Mouse (Mus musculus) liver, embryonic 12.5 days (tissue): ENCODE measurements around the gene Rpap2. TPM values are rescaled to one million over a fixed set of nuclear protein-coding genes. Genes with fewer than 3 reads are reported as not detected.
A peak's percentile ranks its signal among the peaks of the same experiment; 100 is the strongest.

ENCODE experiments used
- ATAC-seq: fragments of 200-750 bp; cut with Nextera tagmentation; 2 replicates; pipeline ENCODE4 v1.8.0; 2017; ENCODE audit warnings: moderate number of reproducible peaks, mild to moderate bottlenecking, moderate library complexity
- H3K27ac ChIP-seq: fragments of 300-500 bp; sonication (generic); 2 replicates; pipeline ENCODE4 v1.5.1; 2016; ENCODE audit warnings: mild to moderate bottlenecking
- H3K27me3 ChIP-seq: fragments of 300-500 bp; sonication (generic); replicated peaks from 2 replicates; pipeline ENCODE4 v1.6.1; 2016; ENCODE audit warnings: mild to moderate bottlenecking, moderate library complexity
- H3K36me3 ChIP-seq: fragments of 300-500 bp; sonication (generic); 2 replicates; pipeline ENCODE4 v1.6.1; 2016; ENCODE audit warnings: mild to moderate bottlenecking, moderate library complexity
- H3K4me1 ChIP-seq: fragments of 300-500 bp; sonication (generic); 2 replicates; pipeline ENCODE4 v1.6.1; 2016
- H3K4me2 ChIP-seq: fragments of 300-500 bp; sonication (generic); 2 replicates; pipeline ENCODE4 v1.6.1; 2016; ENCODE audit warnings: mild to moderate bottlenecking, moderate library complexity
- H3K4me3 ChIP-seq: fragments of 300-500 bp; sonication (generic); 2 replicates; pipeline ENCODE4 v1.5.1; 2016; ENCODE audit warnings: mild to moderate bottlenecking, moderate library complexity
- H3K9ac ChIP-seq: fragments of 300-500 bp; sonication (generic); 2 replicates; pipeline ENCODE4 v1.6.1; 2016; ENCODE audit warnings: mild to moderate bottlenecking, moderate library complexity
- H3K9me3 ChIP-seq: fragments of 300-500 bp; sonication (generic); replicated peaks from 2 replicates; pipeline ENCODE4 v1.6.1; 2016; ENCODE audit warnings: mild to moderate bottlenecking, moderate library complexity
- WGBS: fragments of 180-500 bp; shearing (Covaris S2); methylation state at CpG from one replicate; pipeline ENCODE4 v1.1.7; 2016; ENCODE audit not compliant: insufficient replicate concordance; 5-methylcytosine and 5-hydroxymethylcytosine counted together
- polyA plus RNA-seq: library from polyadenylated mRNA; unstranded; fragments of >200 nt; fragmentation: Nextera tagmentation; extraction: Ambion mirVana; gene quantifications from 2 replicates; pipeline ENCODE4 v1.2.1, GENCODE M21; 2016

Gene Rpap2
- polyA plus RNA-seq, 1 experiment from 2014 or later = 9.1 TPM

GRCm38 (mm10) chr5:107687592-107688498 lies 90.7 kb downstream of the Rpap2 start:
- WGBS = 19% methylated on average over 46 of the region's 46 CpGs
- Histone ChIP-seq H3K4me2 (peak overlapping the region; percentile 74), H3K36me3 (no peaks in the 10 kb centered on the region), H3K9me3 (no peaks in the 10 kb centered on the region), H3K27ac (no peak overlapping the region), H3K9ac (no peak overlapping the region), H3K4me3 (peak overlapping the region; percentile 54), H3K4me1 (peaks cover 11% of the 10 kb centered on the region), H3K27me3 (peaks cover 57% of the 10 kb centered on the region)
- peak; percentile 82 for ATAC-seq

- peak; percentile 13; the same call in 1 of the 2 replicates for ATAC-seq
- H3K9me3 ChIP-seq = no peaks in the 10 kb centered on the region
- no peak overlapping the region for H3K9ac ChIP-seq
- 39% methylated on average over 9 of the region's 9 CpGs for WGBS
- H3K36me3 ChIP-seq = no peaks in the 10 kb centered on the region
- peak overlapping the region; percentile 74 for H3K4me2 ChIP-seq
- peaks cover 54% of the 10 kb centered on the region for H3K27me3 ChIP-seq
- peak overlapping the region; percentile 54 for H3K4me3 ChIP-seq
- H3K27ac ChIP-seq = no peak overlapping the region
- H3K4me1 ChIP-seq = peaks cover 11% of the 10 kb centered on the region
These were observed 91.3 kb downstream of the Rpap2 start for GRCm38 (mm10) chr5:107688499-107688866.

- Histone ChIP-seq H3K4me1 (no peaks in the 10 kb centered on the region), H3K27me3 (peaks cover 10% of the 10 kb centered on the region; the same call in 1 of the 2 replicates), H3K36me3 (no peaks in the 10 kb centered on the region), H3K4me3 (no peak overlapping the region), H3K9ac (no peak overlapping the region), H3K4me2 (no peak overlapping the region), H3K27ac (no peak overlapping the region), H3K9me3 (no peaks in the 10 kb centered on the region)
- ATAC-seq = no peak
- WGBS = 61% methylated on average over 3 of the region's 3 CpGs
These were observed 97.8 kb downstream of the Rpap2 start for GRCm38 (mm10) chr5:107695019-107695418.

DNA sequence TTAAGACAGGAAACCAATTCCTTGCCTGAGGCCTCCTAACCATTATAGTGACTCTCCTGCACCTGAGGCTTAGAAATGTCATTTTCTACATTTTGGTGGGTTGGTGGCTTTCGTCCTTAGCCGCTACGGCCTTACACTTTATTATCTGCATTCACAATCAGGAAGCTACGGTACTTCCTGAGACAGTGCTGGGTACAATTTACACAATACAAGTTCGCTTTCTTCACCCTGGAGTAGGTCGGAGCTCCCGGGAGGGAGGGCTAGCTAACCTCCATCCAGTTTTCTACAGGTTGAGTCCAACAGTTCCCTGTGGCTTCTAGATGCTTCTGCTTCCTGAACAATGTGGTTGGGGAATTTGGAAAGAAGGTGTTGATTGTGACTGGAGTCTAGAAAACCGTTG lies 101.7 kb downstream of the Rpap2 start:
- Histone ChIP-seq H3K4me2 (no peak overlapping the region), H3K36me3 (no peaks in the 10 kb centered on the region), H3K4me3 (no peak overlapping the region), H3K9me3 (no peaks in the 10 kb centered on the region), H3K27me3 (peaks cover 9% of the 10 kb centered on the region; the same call in 1 of the 2 replicates), H3K27ac (no peak overlapping the region), H3K9ac (no peak overlapping the region), H3K4me1 (no peaks in the 10 kb centered on the region)
- WGBS = 27% methylated on average over 8 of the region's 8 CpGs
- no peak for ATAC-seq

- Histone ChIP-seq H3K4me1 (no peaks in the 10 kb centered on the region), H3K27ac (no peak overlapping the region), H3K27me3 (peaks cover 9% of the 10 kb centered on the region; the same call in 1 of the 2 replicates), H3K4me2 (no peak overlapping the region), H3K4me3 (no peak overlapping the region), H3K36me3 (no peaks in the 10 kb centered on the region), H3K9ac (no peak overlapping the region), H3K9me3 (no peaks in the 10 kb centered on the region)
- WGBS = 77% methylated on average over 10 of the region's 10 CpGs
- ATAC-seq = no peak
These were observed 103.7 kb downstream of the Rpap2 start for GRCm38 (mm10) chr5:107700873-107701272.

DNA sequence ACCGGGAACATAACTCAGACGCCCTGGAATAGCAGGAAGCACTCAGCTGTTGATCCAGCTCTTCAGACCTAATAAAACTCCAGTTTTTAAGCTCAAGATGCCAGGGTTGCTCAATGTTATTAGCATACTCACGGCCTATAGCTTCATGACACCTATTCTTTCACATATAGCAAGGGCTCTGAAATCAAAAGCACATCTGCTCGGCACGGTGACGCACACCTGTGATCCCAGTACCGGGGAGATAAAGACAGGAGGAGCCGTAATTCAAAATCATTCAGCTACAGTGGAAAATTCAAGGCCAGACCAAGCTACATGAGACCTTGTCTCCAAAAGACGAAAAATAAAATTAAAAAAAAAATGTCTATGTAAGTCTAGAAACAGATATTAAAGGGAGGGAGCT lies 104.5 kb downstream of the Rpap2 start:
- ATAC-seq = no peak
- H3K9me3 ChIP-seq = no peaks in the 10 kb centered on the region
- H3K4me1 ChIP-seq = no peaks in the 10 kb centered on the region
- no peak overlapping the region for H3K27ac ChIP-seq
- H3K4me2 ChIP-seq = no peak overlapping the region
- no peak overlapping the region for H3K4me3 ChIP-seq
- H3K9ac ChIP-seq = no peak overlapping the region
- H3K36me3 ChIP-seq = no peaks in the 10 kb centered on the region
- H3K27me3 ChIP-seq = peaks cover 13% of the 10 kb centered on the region; the same call in 1 of the 2 replicates
- WGBS = 76% methylated on average over 9 of the region's 9 CpGs

DNA sequence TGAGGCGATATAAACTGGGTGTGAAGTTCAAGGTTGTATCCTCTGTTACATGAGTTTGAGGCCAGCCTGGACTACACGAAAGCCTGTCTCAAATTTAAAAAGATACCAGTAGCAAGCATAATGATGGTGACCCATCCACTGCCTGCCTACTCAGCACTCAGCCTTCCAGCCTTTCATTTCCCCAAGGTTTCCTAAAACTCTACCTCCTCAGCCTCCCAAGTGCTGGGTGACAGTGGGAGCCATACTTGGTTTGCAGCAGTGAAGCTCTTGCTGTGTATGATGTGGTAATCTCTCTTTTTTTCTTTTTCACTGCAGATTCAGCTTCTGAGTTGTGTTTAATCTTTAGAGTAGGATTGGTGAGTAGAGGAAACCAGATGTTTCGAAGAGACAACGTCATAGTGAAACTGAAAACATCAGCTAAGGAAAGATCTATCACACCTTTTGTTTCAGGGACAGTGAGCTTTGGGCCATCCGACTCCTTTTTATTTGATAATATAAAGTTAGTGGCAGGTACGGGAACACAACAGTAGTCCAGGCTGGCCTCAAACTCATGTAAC lies 106.1 kb downstream of the Rpap2 start:
- Histone ChIP-seq H3K36me3 (no peaks in the 10 kb centered on the region), H3K9me3 (no peaks in the 10 kb centered on the region), H3K27me3 (peaks cover 18% of the 10 kb centered on the region; the same call in 1 of the 2 replicates), H3K27ac (no peak overlapping the region), H3K4me2 (no peak overlapping the region), H3K9ac (no peak overlapping the region), H3K4me1 (no peaks in the 10 kb centered on the region), H3K4me3 (no peak overlapping the region)
- WGBS = 67% methylated on average over 6 of the region's 6 CpGs
- ATAC-seq = no peak

- 77% methylated on average over 4 of the region's 4 CpGs for WGBS
These were observed 108.6 kb downstream of the Rpap2 start for GRCm38 (mm10) chr5:107705756-107706155.

GRCm38 (mm10) chr5:107706262-107706661 lies 109.1 kb downstream of the Rpap2 start:
- WGBS = 41% methylated on average over 1 of the region's 1 CpGs
- Histone ChIP-seq H3K9ac (no peak overlapping the region), H3K27ac (no peak overlapping the region), H3K27me3 (peaks cover 27% of the 10 kb centered on the region), H3K4me2 (no peak overlapping the region), H3K4me3 (no peak overlapping the region), H3K4me1 (no peaks in the 10 kb centered on the region), H3K9me3 (no peaks in the 10 kb centered on the region), H3K36me3 (no peaks in the 10 kb centered on the region)
- ATAC-seq = no peak

More at GRCm38 (mm10) chr5:107705756-107706155, 108.6 kb downstream of the Rpap2 start:
- peaks cover 28% of the 10 kb centered on the region; the same call in 1 of the 2 replicates for H3K27me3 ChIP-seq
- no peak overlapping the region for H3K4me3 ChIP-seq
- H3K9ac ChIP-seq = no peak overlapping the region
- H3K9me3 ChIP-seq = no peaks in the 10 kb centered on the region
- no peaks in the 10 kb centered on the region for H3K4me1 ChIP-seq
- no peak overlapping the region for H3K27ac ChIP-seq
- no peak for ATAC-seq
- no peak overlapping the region for H3K4me2 ChIP-seq
- H3K36me3 ChIP-seq = no peaks in the 10 kb centered on the region

DNA sequence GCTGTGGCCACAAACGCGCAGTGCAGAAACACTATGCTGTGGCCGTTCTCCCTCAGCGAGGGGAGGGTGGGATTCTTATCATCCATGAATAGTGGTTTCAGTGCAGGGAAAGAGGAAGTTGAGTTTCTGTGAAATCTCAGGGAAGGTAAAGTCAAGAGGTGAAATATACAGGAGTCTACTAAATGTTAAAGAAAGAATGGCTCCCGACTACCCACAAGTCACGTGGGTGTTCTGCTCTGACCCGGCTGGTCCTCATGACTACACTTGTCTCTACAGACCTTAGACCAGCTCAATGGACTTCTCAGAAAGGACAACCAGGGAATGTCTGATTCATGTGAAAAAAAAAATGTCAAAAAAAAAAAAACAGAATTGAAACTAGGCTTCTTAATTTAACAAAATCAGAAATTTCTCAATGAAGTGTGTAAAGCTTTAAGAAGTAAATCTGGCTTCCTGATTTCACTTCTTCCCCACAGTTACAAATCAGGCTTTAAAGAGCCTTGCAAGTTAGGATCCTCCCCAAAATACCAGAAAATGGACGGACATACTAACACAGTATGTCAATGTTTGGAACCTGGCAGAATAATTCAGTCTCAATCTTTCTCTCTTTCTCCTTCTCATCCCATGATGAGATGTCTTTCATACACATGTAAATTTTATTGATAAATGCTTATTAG lies 111.1 kb downstream of the Rpap2 start:
- Histone ChIP-seq H3K9me3 (no peaks in the 10 kb centered on the region), H3K9ac (no peak overlapping the region), H3K27ac (no peak overlapping the region), H3K27me3 (peaks cover 35% of the 10 kb centered on the region), H3K4me1 (no peaks in the 10 kb centered on the region), H3K36me3 (no peaks in the 10 kb centered on the region), H3K4me2 (no peak overlapping the region), H3K4me3 (no peak overlapping the region)
- no peak for ATAC-seq
- WGBS = 36% methylated on average over 8 of the region's 8 CpGs
